Comparison of ENCODE assay signal across 33 mouse cellular contexts in the genomic region with DNA sequence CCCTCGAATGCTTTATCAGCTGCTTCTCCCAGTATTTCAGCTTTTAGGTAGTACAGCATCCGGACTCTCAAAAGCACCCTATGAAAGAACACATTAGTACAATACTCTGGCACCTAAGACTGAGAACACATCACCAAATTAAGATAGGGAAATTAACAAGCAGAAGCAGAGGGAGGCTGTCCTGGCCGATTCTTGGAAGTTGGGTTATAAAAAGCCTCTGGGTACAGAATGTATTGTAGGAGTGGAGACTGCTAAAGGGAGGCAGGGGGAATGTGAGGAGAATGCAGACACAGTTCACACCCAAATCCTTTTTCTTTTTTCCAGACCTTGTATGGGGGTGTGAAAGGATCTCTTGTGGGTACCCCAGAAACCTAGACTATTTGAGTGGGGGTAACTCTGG.
A peak's percentile ranks its signal among the peaks of the same experiment; 100 is the strongest.
DNase-seq lines count a peak whose midpoint lies in the region; ATAC-seq and TF ChIP-seq lines count a peak whose summit lies in the region.
"Had no signal": no experiment of that assay in that cellular context is flagged by ENCODE, and none has a peak within 500 bp of the region (broad histone marks: within the 10 kb centered on the region; RNA-seq: fewer than 3 reads in every experiment).

No protein-coding gene starts in this region.

- H3K36me3 ChIP-seq in heart, adult 2 months (ENCODE audit: control insufficient read depth, insufficient read depth, low read length): peaks cover 36% of the 10 kb centered on the region
- H3K36me3 ChIP-seq in heart, embryonic 11.5 days (ENCODE audit: control insufficient read depth, insufficient read depth, low read length): peaks cover 35% of the 10 kb centered on the region

- no peak for TF ChIP-seq POLR2A in heart, adult 2 months (IDR thresholded peaks at IDR 0.05; ENCODE audit: insufficient read depth, low read depth, low read length)
- TF ChIP-seq POLR2A in cortical plate, adult 2 months (IDR thresholded peaks at IDR 0.05; ENCODE audit: extremely low read depth, insufficient read depth, low read length): no peak

- H3K27me3 ChIP-seq in heart, adult 2 months (ENCODE audit: control insufficient read depth, insufficient read depth, low read length): no peaks in the 10 kb centered on the region
- H3K27me3 ChIP-seq in heart, embryonic 11.5 days (ENCODE audit: control insufficient read depth, insufficient read depth, low read length): no peaks in the 10 kb centered on the region
- H3K27me3 ChIP-seq: embryonic facial prominence, embryonic 15.5 days; forebrain, embryonic 12.5 days; heart, embryonic 15.5 days; hindbrain, embryonic 15.5 days; kidney, embryonic 15.5 days; limb, embryonic 13.5 days; liver, embryonic 12.5 days; stomach, embryonic 15.5 days had no signal

- WGBS in heart, adult 2 months: 65% methylated on average over 3 of the region's 3 CpGs
- 82% methylated on average over 3 of the region's 3 CpGs for WGBS in heart, embryonic 11.5 days (ENCODE audit: insufficient replicate concordance)

- H3K4me3 ChIP-seq in heart, adult 2 months: peak overlapping the region; percentile 45
- no peak overlapping the region for H3K4me3 ChIP-seq in heart, embryonic 11.5 days (ENCODE audit: low read depth, low read length)
- H3K4me3 ChIP-seq in cortical plate, adult 2 months (ENCODE audit: insufficient read depth, low read length): no peak overlapping the region
- H3K4me3 ChIP-seq: embryonic facial prominence, embryonic 10.5 days; embryonic facial prominence, embryonic 15.5 days; forebrain, embryonic 12.5 days; heart, embryonic 15.5 days; hindbrain, embryonic 10.5 days; hindbrain, embryonic 15.5 days; kidney, embryonic 15.5 days; limb, embryonic 13.5 days; liver, embryonic 12.5 days; stomach, embryonic 15.5 days had no signal

- no peak for DNase-seq in heart, adult 2 months
- DNase-seq in left cerebral cortex, adult 11 months (ENCODE audit: low spot score): peak; percentile 33
- DNase-seq in left cerebral cortex, postnatal 4 days: no peak
- DNase-seq in brain, adult 2 months (ENCODE audit: low read depth, low spot score): peak; percentile 71
- no peak for DNase-seq in liver
- DNase-seq in kidney, postnatal 4 days: no peak
- DNase-seq: adrenal gland, adult 2 months; adrenal gland, postnatal 36 days; B cell, adult 2 months; cerebellum, adult 2 months; cerebellum, postnatal 14 days; forebrain, postnatal 0 days; kidney, adult 11 months; kidney, postnatal 25 days; layer of hippocampus, postnatal 36 days; liver, postnatal 0 days; lung, postnatal 36 days; thymus, postnatal 14 days had no signal

- no peaks in the 10 kb centered on the region for H3K9me3 ChIP-seq in heart, embryonic 11.5 days (replicated peaks; ENCODE audit: control insufficient read depth, low read length)
- H3K9me3 ChIP-seq: embryonic facial prominence, embryonic 10.5 days; embryonic facial prominence, embryonic 15.5 days; forebrain, embryonic 12.5 days; heart, embryonic 15.5 days; hindbrain, embryonic 10.5 days; hindbrain, embryonic 15.5 days; kidney, embryonic 15.5 days; limb, embryonic 13.5 days; liver, embryonic 12.5 days; stomach, embryonic 15.5 days had no signal

- H3K79me2 ChIP-seq in heart, adult 2 months (replicated peaks; ENCODE audit: control insufficient read depth, insufficient read depth, low read length): no peaks in the 10 kb centered on the region; the same call in 1 of the 2 replicates

- no peak for TF ChIP-seq EP300 in heart, adult 2 months (IDR thresholded peaks at IDR 0.05; ENCODE audit: insufficient read depth, low read depth, low read length)

- no peak for TF ChIP-seq CTCF in heart, adult 2 months (IDR thresholded peaks at IDR 0.05)
- no peak for TF ChIP-seq CTCF in cortical plate, adult 2 months (IDR thresholded peaks at IDR 0.05; ENCODE audit: extremely low read depth, insufficient read depth, low read length)

- ATAC-seq in heart, embryonic 11.5 days (replicated peaks; ENCODE audit: insufficient number of reproducible peaks, low FRiP score, low TSS enrichment): no peak
- ATAC-seq: forebrain, postnatal 0 days; inflammation-experienced regulatory T-cells, adult 6 months; liver, embryonic 12.5 days; liver, postnatal 0 days; midbrain, embryonic 16.5 days had no signal

- no peak overlapping the region for H3K9ac ChIP-seq in heart, adult 2 months (ENCODE audit: low read depth, low read length)
- H3K9ac ChIP-seq in heart, embryonic 11.5 days (ENCODE audit: low read depth, low read length): no peak overlapping the region
- H3K9ac ChIP-seq: embryonic facial prominence, embryonic 15.5 days; forebrain, embryonic 12.5 days; forebrain, postnatal 0 days; heart, embryonic 15.5 days; hindbrain, embryonic 15.5 days; kidney, embryonic 15.5 days; limb, embryonic 13.5 days; liver, embryonic 12.5 days; liver, postnatal 0 days; stomach, embryonic 15.5 days had no signal

- intact Hi-C loops in heart, adult 2 months (cut with DNase I): no loop called here
- intact Hi-C loops in left cerebral cortex, postnatal 4 days (cut with DNase I): no loop called here

- peak overlapping the region; percentile 82 for H3K27ac ChIP-seq in heart, adult 2 months
- no peak overlapping the region for H3K27ac ChIP-seq in heart, embryonic 11.5 days (ENCODE audit: low read depth, low read length)
- peak overlapping the region; percentile 83; the same call in 1 of the 2 replicates for H3K27ac ChIP-seq in cortical plate, adult 2 months (ENCODE audit: insufficient read depth, low read length)
- H3K27ac ChIP-seq: embryonic facial prominence, embryonic 10.5 days; embryonic facial prominence, embryonic 15.5 days; forebrain, embryonic 12.5 days; heart, embryonic 15.5 days; hindbrain, embryonic 10.5 days; hindbrain, embryonic 15.5 days; kidney, embryonic 15.5 days; limb, embryonic 13.5 days; liver, embryonic 12.5 days; stomach, embryonic 15.5 days had no signal

- no peak overlapping the region for H3K4me2 ChIP-seq in heart, embryonic 11.5 days
- H3K4me2 ChIP-seq: embryonic facial prominence, embryonic 15.5 days; forebrain, embryonic 12.5 days; heart, embryonic 15.5 days; hindbrain, embryonic 15.5 days; kidney, embryonic 15.5 days; limb, embryonic 13.5 days; liver, embryonic 12.5 days; midbrain, embryonic 11.5 days; stomach, embryonic 15.5 days had no signal

- H3K4me1 ChIP-seq in heart, adult 2 months (ENCODE audit: control insufficient read depth, insufficient read depth, low read length): peaks cover 8% of the 10 kb centered on the region
- H3K4me1 ChIP-seq in heart, embryonic 11.5 days (ENCODE audit: control insufficient read depth, insufficient read depth, low read length): no peaks in the 10 kb centered on the region
- peaks cover 7% of the 10 kb centered on the region; the same call in 1 of the 2 replicates for H3K4me1 ChIP-seq in cortical plate, adult 2 months (ENCODE audit: control insufficient read depth, insufficient read depth, low read length)
- H3K4me1 ChIP-seq: embryonic facial prominence, embryonic 10.5 days; embryonic facial prominence, embryonic 15.5 days; forebrain, embryonic 12.5 days; hindbrain, embryonic 10.5 days; hindbrain, embryonic 15.5 days; kidney, embryonic 15.5 days; limb, embryonic 13.5 days; liver, embryonic 12.5 days; stomach, embryonic 15.5 days had no signal

Comparison
In these comparisons a context has a peak if more than half of its experiments do, and no peak if none do; other contexts are left out.
1. DNase-seq: peak in left cerebral cortex, adult 11 months (single experiment) and brain, adult 2 months (single experiment); none in heart, adult 2 months (0 of 2), left cerebral cortex, postnatal 4 days (single experiment), liver (single experiment) and kidney, postnatal 4 days (0 of 2).